Mouse (Mus musculus) embryo, embryonic 11 days (tissue): ENCODE results near the gene Wnt3a.
"Not testable (repeated sequence)": the region's sequence is repeated elsewhere in the genome, so short reads cannot be mapped to it uniquely, and the experiment has no call there.

ENCODE experiments used
- DNase-seq: peaks from one replicate; pipeline ENCODE4 v3.0.0-alpha.2; 2015

Wnt3a gene

GRCm38 (mm10) chr11:59307422-59308163 lies 17.0 kb upstream of the Wnt3a start:
- DNase-seq, result peak; percentile 89

GRCm38 (mm10) chr11:59306461-59307421 lies 16.2 kb upstream of the Wnt3a start, which contains the start of gene Wnt9a:
Wnt9a (plus strand) TSS chr11:59306928.
- peak; percentile 90 for DNase-seq

- no peak for DNase-seq
These were observed 15.3 kb upstream of the Wnt3a start for GRCm38 (mm10) chr11:59305821-59306215.

GRCm38 (mm10) chr11:59305008-59305820 lies 14.7 kb upstream of the Wnt3a start:
- DNase-seq, result no peak

- peak; percentile 85 for DNase-seq
These were observed 12.4 kb upstream of the Wnt3a start for GRCm38 (mm10) chr11:59302700-59303569.

- not testable (repeated sequence) for DNase-seq
These were observed 10.5 kb upstream of the Wnt3a start for GRCm38 (mm10) chr11:59301053-59301452.

GRCm38 (mm10) chr11:59300185-59300584 lies 9.6 kb upstream of the Wnt3a start:
- no peak for DNase-seq

- DNase-seq, result peak; percentile 73
These were observed 7.4 kb upstream of the Wnt3a start for GRCm38 (mm10) chr11:59297941-59298340.

- peak; percentile 75 for DNase-seq
These were observed 3.1 kb upstream of the Wnt3a start for GRCm38 (mm10) chr11:59293616-59294015.

GRCm38 (mm10) chr11:59289706-59290105 lies 846 bp downstream of the Wnt3a start:
- no peak for DNase-seq

- no peak for DNase-seq
These were observed 6.4 kb downstream of the Wnt3a start for GRCm38 (mm10) chr11:59284146-59284545.

GRCm38 (mm10) chr11:59282933-59283332 lies 7.6 kb downstream of the Wnt3a start:
- DNase-seq, result no peak

GRCm38 (mm10) chr11:59282111-59282510 lies 8.4 kb downstream of the Wnt3a start:
- no peak for DNase-seq

GRCm38 (mm10) chr11:59278047-59278446 lies 12.5 kb downstream of the Wnt3a start:
- no peak for DNase-seq

- DNase-seq, result no peak
These were observed 13.7 kb downstream of the Wnt3a start for GRCm38 (mm10) chr11:59276877-59277276.

GRCm38 (mm10) chr11:59274184-59274583 lies 16.4 kb downstream of the Wnt3a start:
- no peak for DNase-seq

GRCm38 (mm10) chr11:59266727-59267126 lies 23.8 kb downstream of the Wnt3a start:
- no peak for DNase-seq

- no peak for DNase-seq
These were observed 25.3 kb downstream of the Wnt3a start for GRCm38 (mm10) chr11:59265154-59265813.

GRCm38 (mm10) chr11:59264593-59264992 lies 26.0 kb downstream of the Wnt3a start:
- peak; percentile 51 for DNase-seq

GRCm38 (mm10) chr11:59263870-59264563 lies 26.5 kb downstream of the Wnt3a start:
- peak; percentile 80 for DNase-seq

- DNase-seq, result no peak
These were observed 28.2 kb downstream of the Wnt3a start for GRCm38 (mm10) chr11:59262308-59262707.
